Mouse (Mus musculus) ES-E14 (cell line): ENCODE results near the gene Zfp784. TPM values are rescaled to one million over a fixed set of nuclear protein-coding genes. Genes with fewer than 3 reads are reported as not detected.

ENCODE experiments used
- DNase-seq: peaks from one replicate; pipeline ENCODE4 v3.0.0-alpha.2; 2013; ENCODE audit warnings: low read depth, low spot score
- H3K27ac ChIP-seq: 2 replicates; pipeline ENCODE4 v1.5.1; 2012; ENCODE audit warnings: low read depth, mild to moderate bottlenecking, low read length, moderate library complexity, mixed read lengths; ENCODE audit not compliant: poor library complexity, insufficient read depth, severe bottlenecking
- H3K36me3 ChIP-seq: 2 replicates; pipeline ENCODE4 v1.6.1; 2012; ENCODE audit warnings: mild to moderate bottlenecking, low read length, moderate library complexity, mixed read lengths; ENCODE audit not compliant: control insufficient read depth, poor library complexity, insufficient read depth, severe bottlenecking
- H3K4me1 ChIP-seq, 2 experiments: fragments of 150-350 bp in 1 of 2; sonication (generic) in 1 of 2; 2 replicates each; pipeline ENCODE4 v1.6.1; 2012; ENCODE audit warnings: low read length in 2 of 2, mild to moderate bottlenecking in 1 of 2, mixed read lengths in 1 of 2; ENCODE audit not compliant: control insufficient read depth in 2 of 2, insufficient read depth in 2 of 2, poor library complexity in 1 of 2
- H3K4me3 ChIP-seq, 2 experiments: fragments of 150-350 bp in 1 of 2; sonication (generic) in 1 of 2; 2 replicates each; pipeline ENCODE4 v1.5.1; 2012; ENCODE audit warnings: low read length in 2 of 2, low read depth in 1 of 2, mild to moderate bottlenecking in 1 of 2, mixed read lengths in 1 of 2; ENCODE audit not compliant: insufficient read depth in 1 of 2, poor library complexity in 1 of 2, severe bottlenecking in 1 of 2
- H3K9ac ChIP-seq: 2 replicates; pipeline ENCODE4 v1.6.1; 2012; ENCODE audit warnings: low read depth, mild to moderate bottlenecking, low read length, mixed read lengths; ENCODE audit not compliant: poor library complexity, insufficient read depth, severe bottlenecking
- H3K9me3 ChIP-seq: fragments of 150-350 bp; sonication (generic); 2 replicates; pipeline ENCODE4 v1.6.1; 2012; ENCODE audit warnings: low read depth, mild to moderate bottlenecking, low read length; ENCODE audit not compliant: control insufficient read depth, insufficient read depth
- CHD2 ChIP-seq: IDR thresholded peaks from 2 replicates; pipeline ENCODE4 v1.6.1; 2014; ENCODE audit warnings: mild to moderate bottlenecking, low read depth, low read length, inconsistent platforms
- HCFC1 ChIP-seq: IDR thresholded peaks from 2 replicates; pipeline ENCODE4 v1.6.1; 2012; ENCODE audit warnings: low read length, inconsistent platforms, borderline replicate concordance; ENCODE audit not compliant: insufficient read depth
- MAFK ChIP-seq: IDR thresholded peaks from 2 replicates; pipeline ENCODE4 v1.6.1; 2014; ENCODE audit warnings: mild to moderate bottlenecking, low read depth, low read length, inconsistent platforms; ENCODE audit not compliant: insufficient read depth
- ZC3H11A ChIP-seq: IDR thresholded peaks from 2 replicates; pipeline ENCODE4 v1.6.1; 2012; ENCODE audit warnings: low read depth, mild to moderate bottlenecking, inconsistent platforms, low read length, borderline replicate concordance
- ZNF384 ChIP-seq: IDR thresholded peaks from 2 replicates; pipeline ENCODE4 v1.6.1; 2012; ENCODE audit warnings: low read depth, low read length, inconsistent platforms
- in situ Hi-C, 2 experiments: fragments of 600-800 bp; cut with MboI; formaldehyde crosslinking; loops; one replicate each; pipeline ENCODE4 v1.15.1; 2025; ENCODE audit warnings: low sequenced_read_pairs in 2 of 2, inconsistent platforms in 1 of 2; ENCODE audit not compliant: unreplicated experiment in 2 of 2
- total RNA-seq: library from RNA; depleted of rRNA; stranded (reverse); fragments of 300-350 nt; gene quantifications from 2 replicates; pipeline ENCODE4 v1.2.3, GENCODE M21; 2012

The Zfp784 gene
- total RNA-seq, 1 experiment: 0.71 TPM

DNA sequence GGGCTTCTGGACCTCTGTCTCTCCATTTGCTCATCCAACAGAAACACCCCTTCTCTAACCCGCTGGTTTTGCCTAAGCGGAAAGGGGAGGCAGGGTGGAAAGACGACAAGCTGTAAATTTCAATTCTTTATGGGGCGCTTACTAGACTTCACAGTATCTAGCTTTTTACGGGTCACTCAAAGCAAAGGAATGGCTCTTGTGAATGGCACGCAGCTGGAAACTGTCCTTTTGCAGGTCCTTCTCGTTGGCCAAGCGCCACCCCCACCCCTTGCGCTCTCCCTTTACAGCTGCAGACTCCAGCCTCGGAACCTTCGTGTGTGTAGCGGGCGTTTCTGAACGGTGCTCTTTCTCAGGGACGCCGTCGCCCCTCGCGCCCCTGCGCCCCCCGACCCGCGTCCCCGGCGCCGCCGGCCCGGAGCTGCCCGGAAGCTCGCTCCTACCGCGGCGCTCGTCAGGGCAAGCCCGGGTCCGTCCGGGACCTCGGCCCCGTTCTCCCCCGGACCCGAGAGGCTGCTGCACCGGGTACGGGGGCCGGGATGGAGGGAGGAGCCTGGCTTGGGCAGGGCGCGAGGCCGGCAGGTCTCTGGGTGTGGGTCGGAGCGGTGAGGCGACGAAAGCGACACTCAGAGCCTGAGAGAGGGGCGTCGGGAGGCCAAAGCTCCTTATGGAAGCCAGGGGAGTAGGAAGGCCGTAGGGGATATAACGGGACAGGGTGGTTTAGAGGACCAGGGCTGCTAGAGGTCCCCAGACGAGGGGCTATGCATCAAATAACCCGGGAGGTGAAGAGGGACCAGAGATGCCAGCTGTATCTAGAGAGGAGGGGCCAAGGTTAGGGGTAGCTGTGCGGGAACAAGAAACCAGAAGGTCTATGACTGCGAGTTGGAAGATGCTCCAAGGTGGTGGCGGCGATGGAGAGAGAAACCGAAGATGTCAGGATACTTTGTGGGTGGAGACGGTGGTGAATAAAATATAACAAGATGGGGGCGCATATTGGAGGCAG lies 13.2 kb upstream of the Zfp784 start, which contains the start of gene Zfp580:
Gene Zfp580, plus strand, starts transcription at position 346 of the 1,000 bp plus-strand sequence.
- DNase-seq: no peak
- H3K36me3 ChIP-seq: no peaks in the 10 kb centered on the region
- no peaks in the 10 kb centered on the region for H3K9me3 ChIP-seq
- H3K4me1 ChIP-seq: peaks cover 3% of the 10 kb centered on the region in 2 experiments; a peak in 1 of 4 replicates
- H3K9ac ChIP-seq: peak within 1 kb of the TSS; percentile 87
- H3K27ac ChIP-seq: no peak within 1 kb of the TSS
- TF ChIP-seq ZC3H11A (no peak), HCFC1 (peak; percentile 84; the same call in 1 of the 2 replicates)
- peak within 1 kb of the TSS; percentile 68 to 86 for H3K4me3 ChIP-seq
- in situ Hi-C loops: no loop called here

DNA sequence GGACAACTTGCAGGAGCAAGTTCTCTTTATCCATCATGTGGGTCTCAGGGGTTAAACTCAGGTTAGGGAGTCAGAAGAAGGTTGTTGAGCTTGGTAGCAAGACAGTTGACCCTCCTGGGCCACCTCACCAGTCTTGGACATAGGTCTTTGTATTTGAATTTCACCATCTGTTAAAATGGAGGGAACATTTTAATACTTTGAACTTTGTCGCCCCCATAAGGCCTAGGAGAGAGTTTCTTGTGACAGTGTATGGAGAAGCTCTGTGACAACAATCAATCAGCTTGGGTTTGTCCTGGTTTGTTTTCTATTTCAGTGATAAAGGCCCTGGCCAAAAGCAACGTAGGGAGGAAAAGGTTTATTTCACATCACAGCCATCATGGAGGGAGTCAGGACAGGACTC lies 9.1 kb upstream of the Zfp784 start:
- H3K27ac ChIP-seq: no peak overlapping the region
- no peak for TF ChIP-seq ZC3H11A
- no peak for TF ChIP-seq MAFK
- no peak for TF ChIP-seq CHD2
- no peak for TF ChIP-seq HCFC1
- TF ChIP-seq ZNF384: no peak
- H3K4me3 ChIP-seq: no peak overlapping the region
- H3K9ac ChIP-seq: no peak overlapping the region
- in situ Hi-C loops: no loop called here
- no peaks in the 10 kb centered on the region for H3K9me3 ChIP-seq
- no peak for DNase-seq
- peaks cover 2 to 3% of the 10 kb centered on the region in 2 experiments; a peak in 1 of 4 replicates for H3K4me1 ChIP-seq
- H3K36me3 ChIP-seq: no peaks in the 10 kb centered on the region

DNA sequence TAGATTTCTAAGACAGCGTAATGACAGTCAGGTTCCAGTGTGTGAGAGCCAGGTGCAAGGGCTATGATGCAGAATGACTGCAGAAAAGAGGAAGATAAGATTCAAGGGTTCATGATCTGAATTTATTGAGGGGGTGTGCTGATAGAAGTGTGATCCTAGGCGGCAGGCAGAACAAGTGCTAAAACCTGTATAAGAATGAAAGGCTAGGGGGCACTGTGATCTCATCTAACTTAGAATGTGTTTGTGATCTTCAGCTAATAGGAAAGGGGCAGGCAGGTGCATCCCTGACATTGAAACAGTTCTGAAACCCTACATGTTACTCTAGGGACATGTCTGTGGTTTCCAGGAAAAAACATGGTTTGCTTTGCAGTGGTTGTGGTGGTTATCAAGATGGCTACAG lies 7.9 kb upstream of the Zfp784 start:
- no peak for DNase-seq
- no peaks in the 10 kb centered on the region for H3K9me3 ChIP-seq
- no peak overlapping the region for H3K4me3 ChIP-seq
- TF ChIP-seq MAFK (no peak), ZC3H11A (no peak), CHD2 (no peak), HCFC1 (no peak), ZNF384 (no peak)
- peaks cover 2 to 3% of the 10 kb centered on the region in 2 experiments; a peak in 1 of 4 replicates for H3K4me1 ChIP-seq
- H3K36me3 ChIP-seq: no peaks in the 10 kb centered on the region
- H3K9ac ChIP-seq: no peak overlapping the region
- in situ Hi-C loops: no loop called here
- H3K27ac ChIP-seq: no peak overlapping the region

DNA sequence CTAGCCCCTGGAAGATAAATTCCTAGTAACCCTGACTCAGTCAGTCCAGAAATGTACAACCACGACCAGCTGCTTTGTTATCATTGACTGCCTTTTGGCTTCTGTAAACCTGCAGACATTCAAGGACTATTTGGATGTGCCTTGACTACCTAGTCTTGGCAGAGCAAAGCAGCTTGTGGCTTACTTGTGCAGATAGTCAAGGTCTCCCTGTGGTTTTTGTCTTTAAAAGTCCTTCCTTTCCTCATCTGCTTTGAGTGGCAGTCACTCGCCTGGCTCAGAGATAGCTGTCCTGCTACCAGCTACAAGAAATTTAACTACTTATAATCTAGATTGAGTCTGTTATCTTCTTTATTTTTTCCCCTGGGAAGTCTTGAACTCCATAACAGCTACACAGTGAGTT lies 6.7 kb upstream of the Zfp784 start:
- H3K36me3 ChIP-seq: no peaks in the 10 kb centered on the region
- DNase-seq: no peak
- H3K9ac ChIP-seq: no peak overlapping the region
- no peak overlapping the region for H3K4me3 ChIP-seq
- TF ChIP-seq HCFC1: no peak
- no peak for TF ChIP-seq ZNF384
- TF ChIP-seq MAFK: no peak
- no peak for TF ChIP-seq ZC3H11A
- no peak for TF ChIP-seq CHD2
- in situ Hi-C loops: no loop called here
- H3K9me3 ChIP-seq: no peaks in the 10 kb centered on the region
- no peak overlapping the region for H3K27ac ChIP-seq
- H3K4me1 ChIP-seq: no peaks in the 10 kb centered on the region
